13 mouse cellular contexts compared by ENCODE assay signal in the genomic region with DNA sequence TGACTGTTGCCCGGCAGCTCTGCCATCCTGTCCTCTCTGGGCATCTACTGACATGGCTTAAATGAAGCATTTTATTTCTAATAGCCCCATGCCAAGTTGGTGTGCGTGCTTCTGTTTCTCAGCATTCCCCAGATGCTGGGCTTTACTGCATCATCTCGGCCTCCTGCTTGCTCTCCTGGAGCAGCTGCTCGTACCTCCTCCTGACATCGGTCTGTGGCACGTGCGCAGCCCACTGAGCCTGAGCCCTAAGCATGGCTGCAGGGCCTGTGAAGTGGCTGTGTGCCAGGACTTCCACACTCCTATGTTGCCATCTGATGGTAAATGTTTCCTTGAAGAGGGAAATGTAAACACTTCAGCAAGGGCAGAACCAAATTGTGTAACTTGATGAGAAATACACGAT. TPM values are rescaled to one million over a fixed set of nuclear protein-coding genes. Genes with fewer than 3 reads are reported as not detected.
DNase-seq lines count a peak whose midpoint lies in the region; ATAC-seq lines count a peak whose summit lies in the region.
"Had no signal": no experiment of that assay in that cellular context is flagged by ENCODE, and none has a peak within 500 bp of the region (broad histone marks: within the 10 kb centered on the region; RNA-seq: fewer than 3 reads in every experiment).

No protein-coding gene starts in this region.

- H3K9me3 ChIP-seq in embryonic facial prominence, embryonic 11.5 days (replicated peaks; ENCODE audit: control insufficient read depth, low read length): no peaks in the 10 kb centered on the region
- H3K9me3 ChIP-seq in embryonic facial prominence, embryonic 10.5 days: no peaks in the 10 kb centered on the region

- no peak overlapping the region for H3K27ac ChIP-seq in embryonic facial prominence, embryonic 11.5 days (replicated peaks; ENCODE audit: low read depth, low read length)
- H3K27ac ChIP-seq in embryonic facial prominence, embryonic 10.5 days (replicated peaks): no peak overlapping the region
- H3K27ac ChIP-seq: kidney, postnatal 0 days; macrophage had no signal

- WGBS in embryonic facial prominence, embryonic 11.5 days: 83% methylated on average over 8 of the region's 8 CpGs
- WGBS in embryonic facial prominence, embryonic 10.5 days: 93% methylated on average over 8 of the region's 8 CpGs

- H3K4me3 ChIP-seq in embryonic facial prominence, embryonic 11.5 days (ENCODE audit: low read depth, low read length): no peak overlapping the region
- H3K4me3 ChIP-seq in embryonic facial prominence, embryonic 10.5 days: no peak overlapping the region

- H3K36me3 ChIP-seq in embryonic facial prominence, embryonic 11.5 days (replicated peaks; ENCODE audit: control insufficient read depth, insufficient read depth, low read depth, low read length): no peaks in the 10 kb centered on the region
- peaks cover 20% of the 10 kb centered on the region for H3K36me3 ChIP-seq in embryonic facial prominence, embryonic 10.5 days (replicated peaks)

- H3K9ac ChIP-seq in embryonic facial prominence, embryonic 11.5 days (replicated peaks; ENCODE audit: low read length): no peak overlapping the region

- no peaks in the 10 kb centered on the region for H3K4me1 ChIP-seq in embryonic facial prominence, embryonic 11.5 days (ENCODE audit: control insufficient read depth, insufficient read depth, low read length)
- 0 out of 2 replicates have a peak, but pooled peaks cover 6% of the 10 kb centered on the region for H3K4me1 ChIP-seq in embryonic facial prominence, embryonic 10.5 days

- H3K4me2 ChIP-seq in embryonic facial prominence, embryonic 11.5 days (ENCODE audit: low read depth, low read length): no peak overlapping the region

- 0 out of 2 replicates have a peak, but pooled peaks have one; percentile 52 for ATAC-seq in embryonic facial prominence, embryonic 11.5 days (replicated peaks; ENCODE audit: insufficient number of reproducible peaks, low FRiP score, low TSS enrichment, low read depth)

- H3K27me3 ChIP-seq in embryonic facial prominence, embryonic 11.5 days (ENCODE audit: control insufficient read depth, insufficient read depth, low read length): no peaks in the 10 kb centered on the region
- no peaks in the 10 kb centered on the region for H3K27me3 ChIP-seq in embryonic facial prominence, embryonic 10.5 days (replicated peaks; ENCODE audit: low read depth, poor library complexity, severe bottlenecking)

- intact Hi-C loops in left cerebral cortex, postnatal 4 days (cut with DNase I): no loop called here
- intact Hi-C loops in left cerebral cortex, postnatal 10 days (cut with DNase I): no loop called here

- no peak for DNase-seq in embryonic facial prominence, embryonic 11.5 days (ENCODE audit: low spot score)
- DNase-seq in embryonic facial prominence, embryonic 10.5 days (ENCODE audit: low spot score): no peak
- peak; percentile 75 for DNase-seq in left cerebral cortex, postnatal 4 days
- DNase-seq in left cerebral cortex, adult 11 months (ENCODE audit: low spot score): no peak
- peak; percentile 58 to 66 for DNase-seq in cerebellum, postnatal 36 days
- peak; percentile 61 to 83 for DNase-seq in lung, postnatal 4 days
- DNase-seq in ovary, postnatal 36 days (ENCODE audit: low spot score): no peak
- DNase-seq in left cerebral cortex, postnatal 10 days (ENCODE audit: extremely low spot score in 1 of 2, low spot score in 2 of 2): no peak
- DNase-seq: adrenal gland, adult 8-10 months had no signal

RNA-seq across cellular contexts. Expression of gene Pkp4, which starts 30.8 kb away (rescaled TPM):
- 17.4 and 19.3 TPM in 2 replicates for polyA plus RNA-seq in embryonic facial prominence, embryonic 11.5 days (2014; fragmentation: Nextera tagmentation; extraction: Ambion mirVana)
- polyA plus RNA-seq in embryonic facial prominence, embryonic 10.5 days (2016; fragmentation: Nextera tagmentation; extraction: Ambion mirVana): 16.2 and 17.2 TPM in 2 replicates
- 100 to 1,000 TPM; 165 to 170 TPM for total RNA-seq in left cerebral cortex, postnatal 4 days (2021)
- total RNA-seq in left cerebral cortex, postnatal 10 days (2021): 100 to 1,000 TPM; 208 to 229 TPM
- total RNA-seq: MEL had no signal

RNA-seq across cellular contexts. Expression of gene Ccdc148, which starts 31.0 kb away (rescaled TPM):
- polyA plus RNA-seq in embryonic facial prominence, embryonic 11.5 days (2014; fragmentation: Nextera tagmentation; extraction: Ambion mirVana): 0.39 and 0.46 TPM in 2 replicates
- 0.63 and 0.87 TPM in 2 replicates for polyA plus RNA-seq in embryonic facial prominence, embryonic 10.5 days (2016; fragmentation: Nextera tagmentation; extraction: Ambion mirVana)
- 10 to 100 TPM; 10.9 to 11.4 TPM for total RNA-seq in left cerebral cortex, postnatal 4 days (2021)
- total RNA-seq in left cerebral cortex, postnatal 10 days (2021): 10 to 100 TPM; 12.6 to 13.8 TPM
- total RNA-seq: gastrocnemius, adult 8-10 months; MEL had no signal

Comparison
In these comparisons a context has a peak if more than half of its experiments do, and no peak if none do; other contexts are left out.
1. DNase-seq: peak in left cerebral cortex, postnatal 4 days (single experiment), cerebellum, postnatal 36 days (2 of 2) and lung, postnatal 4 days (2 of 2); none in embryonic facial prominence, embryonic 11.5 days (single experiment), embryonic facial prominence, embryonic 10.5 days (single experiment), left cerebral cortex, adult 11 months (single experiment), ovary, postnatal 36 days (single experiment) and left cerebral cortex, postnatal 10 days (0 of 2).